Mouse (Mus musculus): ENCODE data around the gene Kif18b.

GRCm38 (mm10) chr11:102902107-102902506 lies 22.8 kb downstream of the Kif18b start:
- no peak for TF ChIP-seq CTCF (IDR thresholded peaks at IDR 0.05; ENCODE audit: borderline replicate concordance, insufficient read depth, low read depth, low read length)
- TF ChIP-seq POLR2A (IDR thresholded peaks at IDR 0.05; ENCODE audit: borderline replicate concordance, insufficient read depth, low read length) = no peak
